Mouse (Mus musculus) lung, postnatal 25 days (tissue): Measurements from ENCODE around the gene Rest.
"Not testable (repeated sequence)": the region's sequence is repeated elsewhere in the genome, so short reads cannot be mapped to it uniquely, and the experiment has no call there.

Source experiments
- DNase-seq: peaks from one replicate; pipeline ENCODE4 v3.0.0; 2022; ENCODE audit warnings: low spot score

Rest gene

DNA sequence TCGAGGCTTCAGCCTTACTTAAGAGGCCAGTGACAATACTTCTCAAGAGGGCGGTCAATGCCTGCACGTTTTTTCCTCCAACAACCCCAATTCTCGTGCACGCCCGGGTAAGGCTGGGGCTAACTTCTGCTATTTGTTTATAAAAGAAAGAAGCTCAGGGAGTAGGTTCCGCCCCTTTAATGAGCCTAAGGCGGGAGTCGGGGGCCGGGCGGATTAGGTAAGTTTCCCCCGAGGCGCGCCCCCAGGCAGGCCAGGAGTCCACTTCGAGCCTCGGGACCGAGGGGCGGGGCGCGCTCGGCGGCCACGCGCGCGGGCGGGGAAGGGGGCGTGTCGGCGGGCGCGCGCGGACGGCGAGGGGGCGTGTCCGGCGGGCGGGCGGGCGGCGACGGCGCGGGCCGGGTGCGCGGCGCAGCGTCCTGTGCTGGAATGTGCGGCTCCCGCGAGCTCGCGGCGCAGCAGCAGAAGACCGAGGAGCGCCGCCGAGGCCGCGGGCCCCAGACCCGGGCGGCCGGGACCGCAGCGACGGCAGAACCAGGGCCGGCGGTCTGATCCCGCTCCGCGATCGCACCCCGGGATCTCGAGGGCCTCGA lies at the start of gene Rest:
Gene Rest, plus strand, starts transcription at position 411 of the 590 bp plus-strand sequence.
- peak; percentile 62 for DNase-seq

DNA sequence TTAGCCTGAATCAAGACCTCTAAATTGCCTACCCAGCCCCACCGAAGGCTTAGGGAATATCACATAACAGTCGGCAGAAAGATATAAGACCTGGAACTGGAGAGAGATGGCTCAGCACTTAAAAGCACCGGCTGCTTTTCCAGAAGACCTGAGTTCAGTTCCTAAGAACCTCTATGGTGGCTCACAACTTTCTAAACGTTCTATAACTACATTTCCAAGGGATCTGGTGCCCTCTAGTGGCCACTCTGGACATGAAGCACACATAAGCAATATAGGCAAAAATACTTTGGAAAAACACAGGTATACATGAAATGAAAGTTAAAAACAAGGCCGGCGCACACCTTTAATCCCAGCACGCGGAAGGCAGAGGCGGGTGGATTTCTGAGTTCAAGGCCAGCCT lies 48.1 kb upstream of the Rest start:
- DNase-seq: peak; percentile 73

DNA sequence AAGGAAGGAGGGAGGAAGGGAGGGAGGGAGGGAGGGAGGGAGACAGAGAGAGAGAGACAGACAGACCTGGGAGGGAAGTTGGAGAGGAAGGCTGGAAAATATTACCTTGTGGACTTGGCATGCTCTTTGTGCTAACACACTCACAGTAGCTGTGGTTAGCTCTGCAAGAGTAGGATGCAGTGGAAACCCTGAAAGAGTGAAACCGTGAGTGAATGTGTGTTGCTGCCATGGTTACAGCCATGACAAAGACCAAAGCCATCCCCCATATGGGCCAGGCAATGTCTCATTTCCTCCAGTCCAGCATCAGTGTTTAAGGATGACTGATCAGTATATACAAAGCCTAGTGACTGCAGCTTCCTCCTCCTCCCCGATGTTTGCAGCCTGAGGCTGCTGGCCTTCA lies 47.6 kb upstream of the Rest start:
- DNase-seq: no peak

DNA sequence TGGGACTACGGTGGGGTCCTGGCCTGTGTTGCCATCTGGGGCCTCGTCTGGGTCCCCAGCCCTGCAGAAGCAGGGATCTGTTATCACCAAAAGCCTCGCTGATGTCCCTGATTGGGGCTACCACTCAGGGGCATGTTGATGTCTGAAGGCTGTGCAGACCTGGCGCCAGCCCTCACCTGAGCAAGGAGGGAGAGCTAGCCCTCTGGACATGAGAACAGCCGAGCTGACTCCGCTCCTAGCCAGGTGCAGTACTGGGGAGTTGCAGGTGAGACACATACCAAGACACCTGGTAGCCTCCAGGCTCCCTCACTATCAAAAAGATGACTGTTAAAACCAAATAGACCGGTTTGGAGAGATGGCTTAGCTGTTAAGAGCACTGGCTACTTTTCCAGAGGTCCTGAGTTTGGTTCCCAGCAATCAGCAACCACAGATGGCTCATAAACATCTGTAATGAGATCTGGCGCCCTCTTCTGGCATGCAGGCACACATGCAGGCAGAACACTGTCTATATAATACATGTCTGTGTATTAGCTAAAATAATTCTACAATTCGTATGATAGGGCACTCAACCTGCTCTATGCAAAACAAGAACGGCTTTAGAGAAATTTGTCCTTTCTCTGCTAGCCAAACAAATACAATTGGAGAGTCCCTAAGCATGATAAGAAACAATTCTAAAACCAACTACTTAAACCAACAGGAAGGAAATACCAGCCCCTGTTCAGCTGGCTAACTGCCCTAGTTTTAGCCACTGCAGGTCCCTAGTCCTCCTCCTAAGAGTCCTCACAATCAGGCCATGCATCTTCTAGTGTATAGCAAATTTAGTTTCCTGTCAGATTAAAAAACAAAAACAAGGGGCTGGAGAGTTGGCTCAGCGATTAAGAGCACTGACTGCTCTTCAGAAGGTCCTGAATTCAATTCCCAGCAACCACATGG lies 42.0 kb upstream of the Rest start:
- DNase-seq: no peak

DNA sequence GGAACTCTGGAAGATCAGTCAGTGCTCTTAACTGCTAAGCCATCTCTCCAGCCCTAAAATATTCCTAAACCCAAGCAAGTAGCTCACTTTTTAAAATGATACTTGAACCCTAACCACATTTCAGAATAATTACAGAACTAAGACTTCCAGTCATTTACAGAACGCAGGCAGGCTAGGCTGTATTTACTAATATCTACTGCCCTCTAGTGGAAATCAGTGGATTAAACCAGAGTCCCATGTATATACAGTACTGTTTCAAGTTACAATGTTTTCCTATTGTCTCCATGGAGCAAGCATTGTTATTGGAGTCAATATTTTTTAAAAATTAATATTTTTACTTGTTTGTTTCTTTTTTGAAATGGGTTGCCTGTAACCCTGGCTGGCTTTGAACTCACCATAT lies 36.3 kb upstream of the Rest start:
- DNase-seq: peak; percentile 48

- DNase-seq: not testable (repeated sequence)
These were observed 33.4 kb upstream of the Rest start for GRCm38 (mm10) chr5:77231863-77232262.

- no peak for DNase-seq
These were observed 30.4 kb upstream of the Rest start for GRCm38 (mm10) chr5:77234921-77235320.

- DNase-seq: no peak
These were observed 28.2 kb upstream of the Rest start for GRCm38 (mm10) chr5:77237104-77237503.

DNA sequence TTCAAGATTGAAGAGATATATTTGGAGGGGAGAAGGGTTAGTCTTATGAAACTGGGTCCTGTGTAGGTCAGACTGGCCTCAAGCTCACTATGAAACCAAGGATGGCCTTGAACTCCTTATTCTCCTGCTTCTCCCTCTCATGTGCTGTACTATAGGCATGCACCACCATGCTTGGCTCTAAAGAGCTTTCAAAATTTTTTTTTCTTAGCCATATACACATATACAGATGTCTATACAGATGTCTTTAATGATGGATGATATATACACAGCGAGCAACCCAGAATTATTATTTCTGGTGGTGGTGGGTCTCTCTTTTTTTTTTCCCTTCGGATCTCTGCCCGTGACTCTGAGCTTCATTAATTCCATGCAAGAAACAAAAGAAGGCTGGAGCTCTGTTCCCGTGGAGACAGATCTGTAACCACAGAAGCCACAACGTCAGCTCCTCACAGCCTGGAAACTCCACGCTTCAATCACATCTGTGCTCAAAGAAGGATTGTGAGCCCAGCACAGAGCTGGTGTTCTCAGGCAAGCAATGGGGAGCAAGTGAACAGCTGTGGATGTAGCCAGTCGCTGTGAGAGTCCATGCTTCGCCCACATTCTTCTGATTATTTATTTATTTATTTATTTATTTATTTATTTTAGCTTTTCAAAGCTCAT lies 20.8 kb upstream of the Rest start:
- DNase-seq: no peak

- DNase-seq: no peak
These were observed 19.9 kb upstream of the Rest start for GRCm38 (mm10) chr5:77245463-77245786.

- DNase-seq: peak; percentile 14
These were observed 19.3 kb upstream of the Rest start for GRCm38 (mm10) chr5:77245787-77246671.

- DNase-seq: no peak
These were observed 15.2 kb upstream of the Rest start for GRCm38 (mm10) chr5:77250083-77250482.

DNA sequence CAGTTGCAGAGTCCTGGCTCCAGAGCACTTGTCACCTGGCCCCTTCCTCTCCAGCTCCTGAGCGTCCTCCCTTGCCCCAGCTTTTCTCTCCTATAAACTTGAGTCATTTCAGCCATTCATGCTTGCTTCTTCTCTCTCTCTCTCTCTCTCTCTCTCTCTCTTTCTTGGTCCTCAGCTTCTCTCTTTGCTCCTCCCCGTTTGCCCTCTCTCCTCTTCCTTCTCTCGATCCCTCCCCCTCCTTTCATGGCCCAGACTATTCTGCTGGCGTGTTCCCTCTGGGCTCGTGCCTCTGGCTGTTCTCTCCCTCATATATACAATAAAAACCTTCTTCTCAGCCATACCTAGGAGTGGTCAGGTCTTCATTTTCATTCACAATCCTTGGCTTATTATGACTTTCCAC lies 13.6 kb upstream of the Rest start:
- DNase-seq: no peak

DNA sequence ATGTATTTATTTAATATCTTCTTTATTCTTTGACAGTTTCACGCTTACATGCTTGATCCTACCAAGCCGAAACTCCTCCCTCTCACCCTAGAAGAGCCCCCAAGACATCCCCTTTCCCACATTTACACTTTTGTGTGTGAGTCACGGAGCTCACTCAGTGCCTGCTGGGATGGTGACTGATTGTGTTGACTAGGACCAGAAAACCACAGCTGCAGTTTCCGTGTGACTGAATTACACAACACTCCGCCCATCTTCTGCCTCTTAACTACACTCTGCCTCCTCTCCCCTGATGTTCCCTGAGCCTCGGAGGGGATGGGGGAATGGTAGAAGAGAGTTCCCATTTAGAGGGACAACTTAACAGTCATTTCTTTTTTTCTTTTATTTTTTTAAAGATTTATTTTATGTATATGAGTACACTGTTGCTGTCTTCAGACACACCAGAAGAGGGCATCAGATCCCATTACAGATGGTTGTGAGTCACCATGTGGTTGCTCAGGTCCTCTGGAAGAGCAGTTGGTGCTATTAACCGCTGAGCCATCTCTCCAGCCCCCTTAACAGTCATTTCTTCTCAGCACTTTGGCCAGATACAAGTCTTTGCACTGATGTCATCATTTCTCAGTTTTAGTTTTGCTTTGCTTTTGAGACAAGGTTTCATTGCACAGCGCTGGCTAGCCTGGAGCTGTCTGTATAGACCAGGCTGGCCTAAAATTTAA lies 13.0 kb upstream of the Rest start:
- DNase-seq: peak; percentile 8

- no peak for DNase-seq
These were observed 12.1 kb upstream of the Rest start for GRCm38 (mm10) chr5:77253154-77253553.

- DNase-seq: no peak
These were observed 10.9 kb upstream of the Rest start for GRCm38 (mm10) chr5:77254402-77254801.

- DNase-seq: no peak
These were observed 7.7 kb upstream of the Rest start for GRCm38 (mm10) chr5:77257603-77258002.

DNA sequence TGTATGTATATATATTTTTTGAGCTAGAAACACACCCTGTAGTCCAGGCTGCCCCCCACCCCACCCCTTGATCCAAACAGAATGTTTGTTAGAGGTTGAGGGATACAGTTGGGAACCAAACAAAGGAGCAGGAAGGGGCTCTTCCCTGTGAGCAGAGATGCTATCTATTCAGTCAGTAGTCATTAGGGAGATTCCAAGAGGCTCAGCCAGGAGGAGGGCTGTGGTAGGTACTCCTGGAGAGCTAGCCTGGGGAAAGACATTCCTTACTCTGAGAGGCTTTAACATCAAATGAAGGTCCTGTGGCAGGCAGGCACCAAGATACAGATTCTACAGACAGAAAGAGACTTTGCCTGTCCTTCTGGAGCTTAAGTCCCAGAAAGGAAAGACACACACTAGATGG lies 6.0 kb upstream of the Rest start:
- DNase-seq: no peak

DNA sequence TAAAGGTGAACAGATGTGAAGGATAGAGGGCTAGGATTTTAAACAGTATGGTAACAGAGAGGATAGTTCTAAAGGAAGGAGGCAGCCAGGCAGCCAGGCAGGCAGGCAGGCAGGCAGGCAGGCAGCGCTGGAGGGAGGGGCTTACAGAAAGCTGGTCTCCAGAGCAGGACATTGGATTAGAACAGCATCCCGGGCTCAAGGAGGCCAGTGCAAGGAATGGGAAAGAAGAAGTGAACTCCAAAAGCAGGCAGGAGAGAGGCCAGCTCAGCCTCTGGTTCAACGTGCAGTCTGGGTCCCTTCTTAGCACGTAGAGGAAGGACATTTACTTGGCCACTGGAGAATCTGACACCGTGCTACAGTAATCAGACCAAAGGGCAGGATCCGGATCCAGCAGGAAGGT lies 5.2 kb upstream of the Rest start:
- no peak for DNase-seq

GRCm38 (mm10) chr5:77261137-77261536 lies 4.2 kb upstream of the Rest start:
- DNase-seq: no peak

- DNase-seq: no peak
These were observed 3.2 kb upstream of the Rest start for GRCm38 (mm10) chr5:77262105-77262504.
